Mouse (Mus musculus) lung, adult 2 months (tissue): ENCODE data around the gene Nemp2. TPM values are rescaled to one million over a fixed set of nuclear protein-coding genes. Genes with fewer than 3 reads are reported as not detected.

Experiments used
- DNase-seq: peaks from one replicate; pipeline ENCODE4 v3.0.0; 2022
- H3K4me1 ChIP-seq: fragments of 200-500 bp; 2 replicates; pipeline ENCODE4 v1.6.1; 2011; ENCODE audit warnings: low read length; ENCODE audit not compliant: control insufficient read depth, insufficient read depth
- H3K4me3 ChIP-seq: fragments of 200-500 bp; replicated peaks from 2 replicates; pipeline ENCODE3; 2011; ENCODE audit warnings: low read depth, mild to moderate bottlenecking, control low read depth, low read length; ENCODE audit errors: extremely low read depth
- CTCF ChIP-seq: fragments of 200-500 bp; IDR thresholded peaks from 2 replicates; pipeline ENCODE4 v1.5.1; 2011; ENCODE audit warnings: mild to moderate bottlenecking, low read length, control low read depth; ENCODE audit not compliant: insufficient read depth
- POLR2A ChIP-seq: fragments of 200-500 bp; IDR thresholded peaks from 2 replicates; pipeline ENCODE4 v1.6.1; 2011; ENCODE audit warnings: low read depth, mild to moderate bottlenecking, control low read depth, low read length, borderline replicate concordance; ENCODE audit errors: extremely low read depth
- WGBS: fragments of 180-500 bp; shearing (Covaris S2); methylation state at CpG from one replicate; pipeline ENCODE4 v1.1.7; 2018; 5-methylcytosine and 5-hydroxymethylcytosine counted together
- polyA plus RNA-seq: library from polyadenylated mRNA; depleted of rRNA; stranded (reverse); fragments of >200 nt; gene quantifications from 2 replicates; pipeline ENCODE4 v1.2.3, GENCODE M21; 2012

Nemp2 gene
- polyA plus RNA-seq, 1 experiment, result 12.6 TPM

DNA sequence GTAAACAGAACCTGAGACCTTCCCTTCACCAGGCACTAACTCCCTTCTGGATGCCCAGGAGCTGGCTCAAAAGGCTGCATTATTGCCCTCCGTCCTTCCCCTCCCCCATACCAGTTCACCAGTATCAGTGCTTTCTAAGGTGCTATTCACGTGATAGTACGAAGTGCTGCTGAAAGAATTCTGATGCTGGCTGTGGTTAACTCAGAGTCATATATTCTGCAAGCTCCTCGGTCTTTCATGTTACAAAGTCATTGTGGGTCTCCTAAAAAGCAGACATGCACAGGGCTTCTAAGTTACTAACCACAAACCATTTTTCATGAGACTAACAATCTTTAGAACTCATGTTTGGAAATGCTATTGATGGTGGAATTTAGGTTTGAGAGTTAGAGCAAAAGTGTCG lies 19.6 kb downstream of the Nemp2 start:
- Histone ChIP-seq H3K4me1 (peaks cover 3% of the 10 kb centered on the region; the same call in 1 of the 2 replicates), H3K4me3 (no peak overlapping the region)
- WGBS, result 77% methylated on average over 5 of the region's 5 CpGs
- no peak for DNase-seq
- TF ChIP-seq CTCF (no peak), POLR2A (no peak)

DNA sequence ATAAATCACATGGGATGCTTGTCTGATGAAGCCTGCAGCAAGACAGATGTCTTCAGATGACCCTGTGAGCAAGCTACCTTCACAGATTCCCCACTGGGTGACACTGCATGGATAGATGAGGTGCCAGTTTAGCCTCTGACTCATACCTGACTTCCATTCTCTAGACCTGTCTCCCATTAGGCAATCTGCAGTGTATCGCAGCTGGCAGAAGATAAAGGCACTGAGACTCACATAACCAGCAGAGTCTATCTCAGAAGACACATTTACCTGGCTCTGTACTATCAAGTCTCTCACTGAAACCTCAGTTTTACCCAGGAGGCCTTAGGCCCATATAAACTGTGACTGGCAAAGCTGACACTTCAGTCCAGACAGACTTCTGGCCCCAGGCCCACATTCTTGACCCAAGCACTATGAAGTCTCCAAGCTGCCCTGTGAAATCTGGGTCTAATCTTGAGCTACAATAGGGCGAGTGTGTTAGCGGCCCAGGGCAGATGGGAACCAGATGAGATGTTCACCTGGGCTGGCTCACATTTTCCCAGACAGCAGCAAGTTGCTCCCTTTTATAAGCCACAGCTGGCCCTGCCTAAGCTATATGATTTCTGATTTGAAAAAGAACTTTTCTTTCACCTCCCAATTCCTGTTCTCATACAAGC lies 22.2 kb downstream of the Nemp2 start:
- no peak for TF ChIP-seq POLR2A
- no peak for TF ChIP-seq CTCF
- H3K4me3 ChIP-seq, result no peak overlapping the region
- 53% methylated on average over 3 of the region's 3 CpGs for WGBS
- DNase-seq, result no peak
- H3K4me1 ChIP-seq, result peaks cover 3% of the 10 kb centered on the region; the same call in 1 of the 2 replicates

DNA sequence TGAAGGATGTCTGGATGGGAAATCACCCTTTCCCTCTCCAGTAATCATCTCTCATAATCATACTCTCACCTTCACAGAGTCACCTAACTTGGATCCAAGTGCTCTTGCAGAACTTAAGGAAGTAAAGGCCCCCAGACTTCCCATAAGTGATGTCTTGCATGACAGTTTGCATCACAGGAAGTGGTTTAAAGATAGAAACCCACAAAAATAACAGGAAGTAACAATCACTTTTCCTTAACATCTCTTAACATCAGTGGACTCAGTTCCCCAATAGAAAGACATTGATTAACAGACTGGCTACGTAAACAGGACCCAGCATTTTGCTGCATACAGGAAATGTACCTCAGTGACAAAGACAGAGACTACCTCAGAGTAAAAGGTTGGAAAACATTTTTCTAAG lies 22.9 kb downstream of the Nemp2 start:
- TF ChIP-seq POLR2A (no peak), CTCF (no peak)
- 54% methylated on average over 1 of the region's 1 CpGs for WGBS
- no peak overlapping the region for H3K4me3 ChIP-seq
- DNase-seq, result no peak
- peaks cover 3% of the 10 kb centered on the region; the same call in 1 of the 2 replicates for H3K4me1 ChIP-seq

DNA sequence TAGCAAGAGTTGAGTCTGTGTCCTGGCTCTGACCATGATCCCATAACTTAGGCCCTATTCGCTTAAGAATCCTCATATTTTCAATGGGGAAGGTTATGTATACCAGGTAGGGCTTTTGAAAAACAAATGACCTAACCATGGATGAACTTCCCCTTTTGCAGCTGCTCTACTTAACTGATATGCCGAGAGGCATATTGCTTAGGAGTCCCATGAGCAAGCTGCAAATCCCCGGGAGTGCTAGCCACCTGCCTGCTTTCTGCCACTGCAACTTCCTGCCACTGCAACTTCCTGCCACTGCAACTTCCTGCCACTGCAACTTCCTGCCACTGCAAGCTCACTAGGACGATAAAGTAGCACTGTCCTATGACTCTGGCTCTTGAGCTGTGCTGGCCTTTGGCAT lies 24.6 kb downstream of the Nemp2 start:
- no peak for DNase-seq
- peaks cover 3% of the 10 kb centered on the region; the same call in 1 of the 2 replicates for H3K4me1 ChIP-seq
- no peak for TF ChIP-seq POLR2A
- TF ChIP-seq CTCF, result no peak
- H3K4me3 ChIP-seq, result no peak overlapping the region
- 67% methylated on average over 4 of the region's 4 CpGs for WGBS

- no peak for DNase-seq
- no peak overlapping the region for H3K4me3 ChIP-seq
- TF ChIP-seq CTCF, result no peak
- no peaks in the 10 kb centered on the region for H3K4me1 ChIP-seq
- WGBS, result 91% methylated on average over 7 of the region's 7 CpGs
Observed at GRCm38 (mm10) chr1:52658160-52658559, 27.7 kb downstream of the Nemp2 start.

DNA sequence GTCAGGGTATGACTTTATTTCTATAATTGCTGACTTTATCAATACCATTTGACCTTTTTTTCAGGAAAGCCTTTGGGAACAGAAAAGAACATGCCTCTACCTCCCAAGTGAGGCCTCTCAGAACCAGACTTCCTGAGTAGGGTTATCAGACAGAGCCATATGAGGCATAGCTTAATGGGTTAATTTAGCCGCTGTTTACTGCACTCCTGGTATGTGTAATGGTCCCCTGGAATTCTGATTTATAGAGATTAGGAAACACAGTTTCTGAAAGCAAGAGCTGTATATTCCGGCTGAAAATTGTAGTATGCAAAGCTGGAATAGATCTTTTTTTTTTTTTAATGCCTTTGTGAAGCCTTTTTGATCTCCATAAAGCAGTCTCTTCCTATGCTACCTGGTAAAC lies 29.8 kb downstream of the Nemp2 start:
- TF ChIP-seq POLR2A, result no peak
- TF ChIP-seq CTCF, result no peak
- no peak for DNase-seq
- 73% methylated on average over 2 of the region's 2 CpGs for WGBS

GRCm38 (mm10) chr1:52660765-52661164 lies 30.3 kb downstream of the Nemp2 start:
- WGBS, result 62% methylated on average over 12 of the region's 12 CpGs
- no peak for DNase-seq
- H3K4me1 ChIP-seq, result no peaks in the 10 kb centered on the region
- H3K4me3 ChIP-seq, result no peak overlapping the region
- TF ChIP-seq CTCF (no peak), POLR2A (no peak)

More for the DNA sequence above, 29.8 kb downstream of the Nemp2 start:
- Histone ChIP-seq H3K4me1 (no peaks in the 10 kb centered on the region), H3K4me3 (no peak overlapping the region)

GRCm38 (mm10) chr1:52663228-52663627 lies 32.7 kb downstream of the Nemp2 start:
- Histone ChIP-seq H3K4me1 (no peaks in the 10 kb centered on the region), H3K4me3 (no peak overlapping the region)
- TF ChIP-seq POLR2A, result no peak
- no peak for TF ChIP-seq CTCF
- no peak for DNase-seq
- WGBS, result 95% methylated on average over 7 of the region's 7 CpGs

- 64% methylated on average over 7 of the region's 7 CpGs for WGBS
- no peak overlapping the region for H3K4me3 ChIP-seq
- no peaks in the 10 kb centered on the region for H3K4me1 ChIP-seq
- DNase-seq, result no peak
- no peak for TF ChIP-seq POLR2A
- TF ChIP-seq CTCF, result no peak
Observed at GRCm38 (mm10) chr1:52668743-52669323, 38.3 kb downstream of the Nemp2 start.

DNA sequence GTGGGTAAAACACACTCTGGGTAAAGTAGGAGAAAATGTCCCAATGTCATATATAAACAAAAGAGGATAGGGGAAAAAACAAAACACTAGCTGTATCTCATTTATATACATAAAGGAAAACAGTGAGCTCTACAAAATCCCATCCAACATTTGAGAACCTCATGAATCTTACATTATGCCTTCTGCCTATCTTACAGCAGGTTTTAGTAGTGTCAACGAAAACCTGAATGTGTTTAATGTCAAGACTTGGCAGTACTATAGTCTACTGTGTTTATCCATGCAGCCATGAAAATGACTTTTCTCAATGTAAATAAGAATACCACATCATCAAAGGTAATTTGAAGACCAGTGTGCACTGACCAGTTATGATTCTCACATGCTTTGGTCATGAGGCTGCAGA lies 39.4 kb downstream of the Nemp2 start:
- H3K4me3 ChIP-seq, result no peak overlapping the region
- H3K4me1 ChIP-seq, result no peaks in the 10 kb centered on the region
- 95% methylated on average over 1 of the region's 1 CpGs for WGBS
- no peak for DNase-seq
- TF ChIP-seq CTCF (no peak), POLR2A (no peak)
